Mouse (Mus musculus): ENCODE data around the gene Lamtor1. TPM values are rescaled to one million over a fixed set of nuclear protein-coding genes. Genes with fewer than 3 reads are reported as not detected.

The Lamtor1 gene
- total and polyA plus RNA-seq, 3 experiments: 68.6 to 107 (median 86.2) TPM

DNA sequence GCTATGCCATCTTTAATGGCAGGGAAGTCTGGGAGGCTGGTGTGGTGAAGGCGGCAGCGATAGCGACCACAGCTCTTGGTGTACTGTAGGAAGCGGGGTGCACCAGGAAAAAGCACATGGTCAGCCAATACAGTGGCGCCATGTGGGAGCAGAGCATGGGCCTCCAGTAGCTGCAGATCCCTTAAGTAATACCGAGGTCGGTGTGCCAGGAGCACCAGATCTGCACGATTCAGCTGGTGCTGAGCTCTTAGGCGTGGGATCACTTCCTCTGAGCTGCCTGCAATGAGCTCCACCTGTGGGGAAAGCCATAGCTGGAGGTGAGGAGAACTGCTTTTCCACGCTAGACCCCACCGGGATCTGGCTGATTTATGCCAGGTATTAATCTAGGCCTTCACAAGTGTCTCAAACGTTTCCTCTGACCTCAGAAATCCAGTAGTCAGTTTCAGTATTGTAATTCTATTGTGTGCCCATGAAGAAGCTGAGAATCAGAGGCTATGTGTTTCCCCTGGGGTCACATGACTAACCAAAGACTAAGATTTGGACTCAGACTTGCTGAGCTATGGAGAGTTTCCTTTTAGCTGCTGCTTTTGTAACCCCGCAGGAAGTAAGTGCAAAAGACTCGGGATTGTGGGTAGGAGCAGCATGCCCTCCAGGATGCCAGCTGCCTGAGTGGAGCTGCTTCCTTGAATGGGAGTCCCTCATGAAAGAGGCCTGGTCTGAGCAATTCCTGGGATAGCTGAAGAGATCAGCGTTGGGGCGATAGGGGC, 5.2 kb upstream of the Lamtor1 start:
- Histone ChIP-seq H3K4me2 (ENCODE audit: insufficient read depth, low read depth, poor library complexity, severe bottlenecking) (no peak overlapping the region), H3K27ac (ENCODE audit: insufficient read depth, low read depth) (peak overlapping the region; percentile 2; the same call in 1 of the 2 replicates), H3K4me1 (ENCODE audit: control insufficient read depth in 1 of 2, insufficient read depth in 2 of 2) (peaks cover 8 to 39% of the 10 kb centered on the region in 2 experiments), H3K9ac (ENCODE audit: insufficient read depth, low read depth) (no peak overlapping the region), H3K79me2 (replicated peaks; ENCODE audit: control insufficient read depth, extremely low read depth, insufficient read depth, poor library complexity, severe bottlenecking) (no peaks in the 10 kb centered on the region), H3K4me3 (replicated peaks in 1 of 3; ENCODE audit: low read depth in 2 of 3, low read length in 2 of 3, poor library complexity in 1 of 3) (no peak overlapping the region), H3K36me3 (replicated peaks in 1 of 2; ENCODE audit: control insufficient read depth in 1 of 2, insufficient read depth in 1 of 2, low read length in 1 of 2) (peaks cover 6 to 45% of the 10 kb centered on the region in 2 experiments), H3K9me3 (replicated peaks; ENCODE audit: low read length) (peaks cover 6% of the 10 kb centered on the region), H3K27me3 (replicated peaks) (no peaks in the 10 kb centered on the region)
- peak; percentile 23 for DNase-seq (ENCODE audit: extremely low read depth)
- TF ChIP-seq JUND (conservative IDR thresholded peaks at IDR 0.05; ENCODE audit: low read depth, low read length) (no peak), ZKSCAN1 (IDR thresholded peaks at IDR 0.05; ENCODE audit: borderline replicate concordance, low read depth, low read length) (no peak), CTCF (conservative IDR thresholded peaks at IDR 0.05 in 1 of 2, IDR thresholded peaks at IDR 0.05 in 1 of 2; ENCODE audit: low read depth in 2 of 2, low read length in 2 of 2) (no peak), BHLHE40 (IDR thresholded peaks at IDR 0.05; ENCODE audit: low read depth, low read length) (0 out of 2 replicates have a peak, but pooled peaks have one; percentile 11), UBTF (IDR thresholded peaks at IDR 0.05; ENCODE audit: low read depth, low read length) (no peak), USF1 (IDR thresholded peaks at IDR 0.05; ENCODE audit: low read depth, low read length) (peak; percentile 45; the same call in 1 of the 2 replicates), ZMIZ1 (IDR thresholded peaks at IDR 0.05; ENCODE audit: low read depth, low read length) (no peak), IRF4 (IDR thresholded peaks at IDR 0.05; ENCODE audit: low read depth, low read length) (no peak), EP300 (IDR thresholded peaks at IDR 0.05; ENCODE audit: low read length) (no peak), USF2 (conservative IDR thresholded peaks at IDR 0.05; ENCODE audit: low read depth, low read length) (peak; percentile 50; the same call in 1 of the 2 replicates)
- in situ Hi-C loops (cut with MboI; ENCODE audit: low pct_ligation_motif_present, low pct_unique_long_range_greater_than_20kb, low sequenced_read_pairs): no loop called here
- dilution Hi-C loops (cut with MboI; ENCODE audit: extremely low pct_ligation_motif_present, extremely low pct_unique_long_range_greater_than_20kb, low sequenced_read_pairs): no loop called here

DNA sequence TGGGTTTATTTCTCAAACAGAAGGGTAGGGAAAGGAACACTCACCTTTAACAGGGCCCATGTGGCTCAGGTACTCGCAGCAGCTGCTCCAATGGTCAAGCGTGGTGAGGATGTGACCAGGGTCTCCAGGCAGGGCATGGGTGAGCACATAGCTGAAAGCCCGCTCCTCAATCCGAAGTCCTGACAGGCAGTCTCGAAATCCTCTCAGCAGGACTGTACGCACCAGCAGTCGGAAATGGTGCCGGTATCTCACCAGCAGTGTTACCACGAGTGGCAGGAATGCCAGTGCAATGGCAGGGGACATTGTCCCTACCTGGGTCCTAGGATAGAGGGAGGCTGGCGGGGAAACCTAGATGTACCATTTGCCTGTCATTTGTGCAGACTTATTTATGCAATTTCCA, 3.7 kb upstream of the Lamtor1 start:
- DNase-seq (ENCODE audit: extremely low read depth): no peak
- Histone ChIP-seq H3K36me3 (replicated peaks in 1 of 2; ENCODE audit: control insufficient read depth in 1 of 2, insufficient read depth in 1 of 2, low read length in 1 of 2) (peaks cover 6 to 45% of the 10 kb centered on the region in 2 experiments), H3K9ac (ENCODE audit: insufficient read depth, low read depth) (no peak overlapping the region), H3K4me2 (ENCODE audit: insufficient read depth, low read depth, poor library complexity, severe bottlenecking) (no peak overlapping the region), H3K4me3 (replicated peaks in 1 of 3; ENCODE audit: low read depth in 2 of 3, low read length in 2 of 3, poor library complexity in 1 of 3) (no peak overlapping the region), H3K27ac (ENCODE audit: insufficient read depth, low read depth) (no peak overlapping the region), H3K4me1 (ENCODE audit: control insufficient read depth in 1 of 2, insufficient read depth in 2 of 2) (peaks cover 11 to 42% of the 10 kb centered on the region in 2 experiments), H3K79me2 (replicated peaks; ENCODE audit: control insufficient read depth, extremely low read depth, insufficient read depth, poor library complexity, severe bottlenecking) (peaks cover 9% of the 10 kb centered on the region), H3K27me3 (replicated peaks) (no peaks in the 10 kb centered on the region), H3K9me3 (replicated peaks; ENCODE audit: low read length) (peaks cover 6% of the 10 kb centered on the region)
- TF ChIP-seq MYC (IDR thresholded peaks at IDR 0.05; ENCODE audit: low read depth, low read length) (no peak), POLR2A (IDR thresholded peaks at IDR 0.05; ENCODE audit: low read depth, low read length) (no peak), ZMIZ1 (IDR thresholded peaks at IDR 0.05; ENCODE audit: low read depth, low read length) (no peak), ZC3H11A (IDR thresholded peaks at IDR 0.05; ENCODE audit: low read depth, low read length) (no peak), USF2 (conservative IDR thresholded peaks at IDR 0.05; ENCODE audit: low read depth, low read length) (no peak), CTCF (conservative IDR thresholded peaks at IDR 0.05 in 1 of 2, IDR thresholded peaks at IDR 0.05 in 1 of 2; ENCODE audit: low read depth in 2 of 2, low read length in 2 of 2) (no peak)
- dilution Hi-C loops (cut with MboI; ENCODE audit: extremely low pct_ligation_motif_present, extremely low pct_unique_long_range_greater_than_20kb, low sequenced_read_pairs) (no loop called here), in situ Hi-C loops (cut with MboI; ENCODE audit: low pct_ligation_motif_present, low pct_unique_long_range_greater_than_20kb, low sequenced_read_pairs) (no loop called here)

Data from CH12.LX (cell line).